Mouse (Mus musculus) gastrocnemius, postnatal 36 days (tissue): Measurements from ENCODE around the gene Nrxn1. TPM values are rescaled to one million over a fixed set of nuclear protein-coding genes. Genes with fewer than 3 reads are reported as not detected.

Experiments used
- DNase-seq, 2 experiments: peaks; one replicate each; pipeline ENCODE4 v3.0.0; 2022
- intact Hi-C: fragments of 180-260 bp; cut with DNase I; formaldehyde crosslinking; loops from one replicate; pipeline ENCODE4 v1.15.1; 2025
- long read RNA-seq, 2 experiments: library from polyadenylated mRNA; stranded (forward); transcript quantifications; one replicate each; pipeline ENCODE4 v2.0.0; 2021
- total RNA-seq, 2 experiments: library from RNA; stranded (reverse); gene quantifications; 2 replicates each; pipeline ENCODE4 v1.2.3; 2021

Nrxn1 gene
- total RNA-seq = under 1 TPM; 0.38 to 0.49 TPM
- long read RNA-seq, experiment 1 = 0 reads
- long read RNA-seq, experiment 2, partial matches to known transcripts = 1 of 1 reads
- long read RNA-seq, experiment 2, other reads (novel, unspliced or antisense) = 0 of 1 reads

DNA sequence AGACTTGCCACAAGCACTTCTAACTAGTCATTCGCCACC, at the start of gene Nrxn1:
Gene Nrxn1 (minus strand): TSS at position 30 of the 39 bp plus-strand sequence.
- no peak for DNase-seq
- intact Hi-C loops = no loop called here

GRCm38 (mm10) chr17:91136859-91137258, 44.0 kb upstream of the Nrxn1 start:
- intact Hi-C loops = no loop called here
- DNase-seq = no peak

DNA sequence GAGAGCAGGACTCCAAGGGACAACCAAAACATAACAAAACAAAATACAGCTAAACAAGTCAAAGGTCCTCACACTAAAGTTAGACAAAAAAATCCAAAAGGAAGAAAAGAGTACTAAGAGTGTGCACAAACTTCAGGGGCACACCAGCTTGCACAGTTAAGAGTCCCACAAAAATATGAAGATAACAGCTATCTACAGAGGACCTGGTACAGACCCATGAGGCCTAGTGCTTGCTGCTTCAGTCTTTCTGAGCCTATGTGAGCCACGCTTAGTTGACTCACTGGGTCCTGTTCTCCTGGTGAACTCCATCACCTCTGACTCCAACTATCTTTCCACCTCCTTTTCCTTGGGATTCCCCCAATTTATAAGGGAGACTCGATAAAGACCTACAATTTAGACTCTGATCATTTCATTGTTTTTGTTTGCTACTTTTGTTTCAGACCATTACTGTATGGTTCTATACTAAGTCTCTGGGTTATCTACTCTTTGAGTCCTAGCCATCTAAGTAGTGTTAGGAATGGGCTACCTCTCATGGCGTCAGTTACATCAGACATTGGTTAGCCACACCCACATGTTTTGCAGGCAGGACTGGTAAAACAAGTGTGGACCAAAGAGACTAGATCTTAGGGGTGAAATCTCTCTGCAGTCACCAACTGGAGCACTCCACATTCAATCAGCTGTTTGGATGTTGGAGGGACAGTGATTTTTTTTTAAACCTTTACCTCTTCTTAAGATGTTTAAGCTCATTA, 20.2 kb upstream of the Nrxn1 start:
- intact Hi-C loops = no loop called here
- DNase-seq = no peak

DNA sequence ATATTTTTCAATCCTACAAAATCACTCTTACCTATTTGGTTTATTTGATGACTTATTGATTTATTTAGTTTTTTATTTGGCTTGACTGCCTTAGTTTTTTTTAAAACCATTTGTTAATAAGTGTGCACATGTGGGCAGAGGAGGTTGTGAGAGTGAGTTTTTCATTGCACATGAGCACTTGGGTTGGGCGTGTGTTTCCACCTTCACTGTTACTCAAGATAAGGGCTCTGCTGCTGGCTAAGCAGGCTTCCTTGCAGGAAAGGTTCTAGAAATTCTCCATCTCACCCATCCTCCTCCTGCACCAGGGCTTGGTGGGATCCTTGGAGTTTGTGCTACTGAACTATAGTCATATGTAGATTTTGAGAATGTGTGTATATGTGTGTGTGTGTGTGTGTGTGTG, 19.2 kb upstream of the Nrxn1 start:
- intact Hi-C loops = no loop called here
- no peak for DNase-seq

DNA sequence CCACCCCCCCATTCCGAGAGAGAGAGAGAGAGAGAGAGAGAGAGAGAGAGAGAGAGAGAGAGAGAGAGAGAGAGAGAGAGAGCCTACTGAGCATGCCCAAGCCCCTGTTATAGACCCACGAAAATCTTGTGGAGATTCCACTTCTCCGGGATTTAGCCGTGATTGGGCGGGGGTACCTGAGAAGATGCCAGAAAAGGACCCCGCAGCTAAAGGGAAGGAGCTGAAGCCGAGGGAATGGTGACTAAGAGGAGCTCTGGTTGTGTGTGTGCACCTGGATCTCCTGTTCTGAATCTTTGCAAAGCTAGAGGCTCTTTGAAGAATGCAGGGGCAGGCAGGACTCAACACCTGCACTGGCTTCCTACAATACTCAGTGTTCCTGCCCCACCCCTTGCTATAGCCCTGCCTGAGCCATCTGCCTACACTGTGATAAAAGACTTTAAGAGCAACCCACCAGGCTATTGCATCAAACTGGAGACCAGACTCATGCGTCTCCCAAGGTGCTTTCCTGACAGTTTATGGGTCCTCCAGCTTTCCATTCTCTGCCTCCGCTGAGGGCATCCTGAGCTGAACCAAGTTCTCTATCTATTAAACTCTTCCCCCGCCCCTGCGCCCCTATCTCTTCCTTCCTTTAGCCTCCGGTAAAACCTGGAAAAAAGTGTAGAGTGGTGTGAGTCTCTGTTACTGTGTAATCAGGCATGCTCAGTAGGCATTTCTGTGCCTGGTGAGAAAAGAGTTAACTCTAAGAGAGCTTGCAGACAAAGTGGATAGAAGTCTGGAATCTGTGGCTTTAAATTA, 407 bp upstream of the Nrxn1 start:
- intact Hi-C loops = no loop called here
- DNase-seq = no peak

DNA sequence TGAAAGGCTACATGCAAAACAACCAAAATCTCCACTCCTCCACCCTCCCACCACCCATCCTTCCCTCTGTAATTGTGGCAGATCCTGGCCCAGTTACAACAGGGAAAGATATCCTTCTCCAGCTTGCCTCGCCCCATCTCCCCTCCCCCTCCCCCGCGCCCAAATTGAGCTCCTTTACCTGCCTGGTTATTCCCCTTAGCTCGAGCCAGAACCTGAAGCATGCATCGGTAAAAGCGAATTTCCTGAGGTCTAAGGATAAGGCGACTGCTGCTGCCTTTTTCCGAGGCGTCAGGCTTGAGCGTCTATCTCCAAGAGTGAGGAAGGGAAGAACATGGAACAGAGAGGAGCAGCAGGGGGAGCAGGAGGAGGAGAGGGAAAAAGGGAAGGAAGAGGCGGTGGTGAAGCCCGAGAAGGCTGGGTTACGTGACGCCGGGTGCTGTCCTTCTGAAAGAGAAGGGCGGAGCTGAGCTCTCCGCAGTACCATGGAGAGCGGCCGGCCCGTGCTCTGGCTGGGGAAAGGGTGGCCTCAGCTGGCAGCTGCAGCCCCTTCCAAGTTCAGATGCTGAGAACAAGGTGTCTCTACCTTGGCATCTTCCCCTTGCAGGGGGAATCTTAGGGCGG, 340 bp downstream of the Nrxn1 start:
- intact Hi-C loops = no loop called here

GRCm38 (mm10) chr17:91090631-91091030, 2.2 kb downstream of the Nrxn1 start:
- no peak for DNase-seq
- intact Hi-C loops = no loop called here

More for the DNA sequence above, 340 bp downstream of the Nrxn1 start:
- DNase-seq = no peak

GRCm38 (mm10) chr17:91088991-91089390, 3.9 kb downstream of the Nrxn1 start:
- intact Hi-C loops = no loop called here
- DNase-seq = no peak

DNA sequence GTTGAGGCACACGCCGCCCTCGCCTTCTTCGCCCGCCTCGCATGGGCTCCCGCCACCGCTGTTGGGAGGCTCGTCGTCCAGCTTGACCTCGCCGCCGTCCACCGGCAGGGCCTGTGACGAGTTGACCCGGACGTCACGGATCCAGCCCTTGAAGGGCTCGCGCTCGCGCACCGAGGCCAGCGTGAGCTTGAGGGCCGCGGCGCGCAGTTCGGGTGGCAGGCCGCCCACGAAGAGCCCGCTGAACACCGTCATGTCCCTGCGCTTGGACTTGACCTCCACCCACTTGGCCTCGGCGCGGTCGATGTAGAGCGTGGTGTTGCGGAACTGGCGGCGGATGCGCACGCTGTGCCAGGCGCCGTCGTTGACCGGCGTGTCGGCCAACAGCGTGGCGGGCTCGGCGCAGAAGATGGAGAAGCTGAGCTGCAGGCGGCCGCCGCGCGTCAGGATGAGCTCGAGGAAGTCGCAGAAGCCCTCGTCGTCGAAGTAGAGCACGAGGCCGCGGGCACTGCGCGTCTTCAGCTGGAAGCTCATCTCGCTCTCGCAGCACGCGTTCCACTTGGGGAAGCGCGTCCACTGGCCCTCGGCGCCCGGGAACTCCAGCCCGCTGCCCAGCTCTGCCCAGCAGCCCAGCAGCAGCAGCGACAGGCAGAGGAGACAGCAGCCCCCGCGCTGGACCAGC, 4.7 kb downstream of the Nrxn1 start:
- no peak for DNase-seq
- intact Hi-C loops = no loop called here

DNA sequence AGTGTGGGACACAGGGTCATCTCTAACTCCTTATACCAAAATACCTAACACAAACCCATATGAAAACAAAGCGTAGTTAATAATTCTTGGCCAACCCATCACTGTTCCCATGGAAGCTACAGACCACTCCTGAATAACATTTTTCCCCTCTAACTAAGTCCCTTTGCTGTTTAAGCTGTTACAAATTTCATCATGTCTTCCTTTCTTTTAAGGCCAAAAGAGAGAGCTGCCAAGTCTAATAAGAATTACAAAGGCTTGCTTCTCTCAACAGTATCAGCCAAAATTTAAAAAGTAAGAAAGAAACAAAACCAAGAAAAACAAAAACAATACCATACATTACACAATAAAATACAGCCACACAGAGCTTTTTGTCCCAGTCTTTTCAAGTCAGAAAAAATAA, 6.5 kb downstream of the Nrxn1 start:
- intact Hi-C loops = no loop called here
- no peak for DNase-seq

GRCm38 (mm10) chr17:91085416-91085815, 7.5 kb downstream of the Nrxn1 start:
- no peak for DNase-seq
- intact Hi-C loops = no loop called here

DNA sequence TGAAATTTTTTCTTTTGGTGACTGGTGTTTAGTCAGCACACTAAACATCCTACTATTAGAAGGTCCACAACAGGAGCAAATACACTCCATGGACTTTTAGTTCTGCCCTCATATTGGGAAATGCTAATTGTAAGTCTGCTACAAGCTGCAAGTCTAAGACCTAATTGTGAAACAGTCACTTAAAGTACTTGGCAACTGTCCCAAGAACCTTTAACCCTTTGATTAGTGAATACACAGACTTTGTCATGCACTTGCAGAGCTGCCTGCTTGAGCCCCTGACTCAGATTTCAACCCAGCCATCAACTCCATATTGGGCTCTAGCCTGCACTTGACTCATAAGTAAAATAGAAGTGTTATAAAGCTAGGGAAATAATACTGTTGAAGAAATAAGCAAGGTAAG, 13.8 kb downstream of the Nrxn1 start:
- intact Hi-C loops = no loop called here
- DNase-seq = no peak

DNA sequence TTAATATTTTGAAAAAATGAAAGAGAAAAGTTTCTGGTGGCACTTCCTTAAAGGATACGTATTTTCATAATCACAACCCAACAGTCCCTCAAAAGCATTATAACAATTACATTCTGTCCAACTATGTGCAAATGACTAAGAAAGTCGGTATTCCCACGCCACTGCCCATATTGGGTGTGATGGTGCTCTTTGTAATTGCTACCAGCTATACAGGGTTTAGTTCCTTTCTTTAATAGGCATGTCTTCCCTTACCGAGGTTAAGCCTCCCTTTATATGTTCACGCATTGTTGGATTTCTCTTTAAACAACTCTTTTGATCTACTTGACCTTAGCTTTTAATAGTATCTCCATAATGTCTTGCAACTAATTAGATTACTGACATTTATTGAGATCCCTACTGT, 18.1 kb downstream of the Nrxn1 start:
- intact Hi-C loops = no loop called here

DNA sequence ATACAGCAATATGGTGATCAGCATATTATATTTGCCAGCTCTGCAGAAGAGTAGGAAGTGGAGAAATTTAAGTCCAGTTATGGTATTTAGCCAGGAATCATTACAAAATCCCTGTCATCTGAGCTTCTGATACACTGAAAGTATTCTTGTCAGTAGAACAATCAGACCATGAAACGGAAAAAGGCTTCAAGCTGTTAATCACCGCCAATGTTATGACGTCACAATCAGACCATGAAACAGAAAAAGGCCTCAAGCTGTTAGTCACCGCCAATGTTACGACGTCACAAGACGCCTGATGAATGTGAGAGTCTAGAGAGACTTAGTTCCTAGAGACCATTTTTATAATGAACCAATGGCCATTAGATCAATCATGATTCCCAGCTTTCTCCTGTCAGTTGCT, 59.4 kb downstream of the Nrxn1 start:
- intact Hi-C loops = no loop called here
- no peak for DNase-seq

More for the DNA sequence above, 18.1 kb downstream of the Nrxn1 start:
- no peak for DNase-seq

- intact Hi-C loops = no loop called here
- DNase-seq = no peak
Observed at GRCm38 (mm10) chr17:91025061-91025623, 67.7 kb downstream of the Nrxn1 start.

- intact Hi-C loops = no loop called here
- DNase-seq = no peak
Observed at GRCm38 (mm10) chr17:91007385-91008089, 85.3 kb downstream of the Nrxn1 start.

DNA sequence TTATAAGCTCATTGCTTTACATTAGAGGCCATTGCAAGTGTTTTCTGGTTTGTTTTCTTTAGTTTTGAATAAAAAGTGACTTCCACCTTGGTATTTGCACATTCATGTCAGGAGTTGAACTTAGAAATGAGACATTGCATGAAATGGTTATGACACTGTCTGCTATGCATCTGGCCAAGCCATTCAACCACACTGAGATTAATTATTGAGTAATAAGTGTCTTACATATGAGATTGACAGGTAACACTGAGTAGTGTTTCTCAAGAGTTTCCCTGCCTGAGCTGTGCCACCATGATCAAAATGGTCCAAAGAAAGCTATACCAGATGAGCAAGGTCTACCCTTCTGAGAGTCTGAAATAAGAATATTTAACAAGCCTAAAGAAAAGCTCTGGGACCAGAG, 92.5 kb downstream of the Nrxn1 start:
- intact Hi-C loops = no loop called here
- DNase-seq = no peak

DNA sequence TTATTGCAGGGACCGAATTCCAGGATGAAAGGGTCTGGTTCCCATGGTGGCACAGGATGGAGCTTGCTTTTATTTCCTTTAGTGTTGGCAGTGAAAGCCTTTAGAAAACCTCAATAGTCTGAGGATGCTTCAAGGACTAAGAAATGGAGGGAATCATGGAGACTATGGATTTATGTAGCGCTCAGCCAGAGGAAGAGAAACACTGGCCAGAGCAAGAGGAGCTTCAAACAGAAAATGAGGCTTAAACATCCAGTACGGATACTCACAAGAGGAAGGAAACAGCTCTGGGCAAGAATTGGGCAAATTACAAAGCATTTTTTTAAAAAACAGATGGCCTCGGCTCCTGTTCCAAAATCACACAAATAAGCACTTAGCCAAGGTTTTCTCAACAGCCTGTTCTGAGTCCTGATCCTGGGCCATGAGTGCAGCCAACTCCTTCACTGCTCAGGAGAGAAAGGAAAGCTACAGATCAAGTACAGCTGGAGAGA, 93.2 kb downstream of the Nrxn1 start:
- intact Hi-C loops = no loop called here

GRCm38 (mm10) chr17:90997714-90998113, 95.2 kb downstream of the Nrxn1 start:
- intact Hi-C loops = no loop called here

More for the DNA sequence above, 93.2 kb downstream of the Nrxn1 start:
- no peak for DNase-seq

GRCm38 (mm10) chr17:90995436-90995835, 97.4 kb downstream of the Nrxn1 start:
- intact Hi-C loops = no loop called here
- DNase-seq = no peak

More at GRCm38 (mm10) chr17:90997714-90998113, 95.2 kb downstream of the Nrxn1 start:
- DNase-seq = no peak
